Mouse (Mus musculus): ENCODE measurements around the gene Upk1b. TPM values are rescaled to one million over a fixed set of nuclear protein-coding genes. Genes with fewer than 3 reads are reported as not detected.

Upk1b gene
- polyA plus RNA-seq, 1 experiment: not detected

- peaks cover 3% of the 10 kb centered on the region for H3K4me1 ChIP-seq (ENCODE audit: control insufficient read depth, insufficient read depth, low read length)
- no peak overlapping the region for H3K4me3 ChIP-seq (ENCODE audit: insufficient read depth, low read length)
- no peak for TF ChIP-seq POLR2A (IDR thresholded peaks at IDR 0.05; ENCODE audit: borderline replicate concordance, low read depth, low read length)
- TF ChIP-seq CTCF (IDR thresholded peaks at IDR 0.05; ENCODE audit: low read depth, low read length): no peak
- no peak overlapping the region for H3K27ac ChIP-seq (ENCODE audit: insufficient read depth, low read depth, low read length)
Observed at GRCm38 (mm10) chr16:38781946-38782345, 18.2 kb downstream of the Upk1b start.

- H3K27ac ChIP-seq (ENCODE audit: insufficient read depth, low read depth, low read length): no peak overlapping the region
- no peak overlapping the region for H3K4me3 ChIP-seq (ENCODE audit: insufficient read depth, low read length)
- TF ChIP-seq CTCF (IDR thresholded peaks at IDR 0.05; ENCODE audit: low read depth, low read length) (no peak), POLR2A (IDR thresholded peaks at IDR 0.05; ENCODE audit: borderline replicate concordance, low read depth, low read length) (no peak)
- peaks cover 3% of the 10 kb centered on the region for H3K4me1 ChIP-seq (ENCODE audit: control insufficient read depth, insufficient read depth, low read length)
Observed at GRCm38 (mm10) chr16:38780960-38781572, 19.1 kb downstream of the Upk1b start.

- H3K4me3 ChIP-seq (ENCODE audit: insufficient read depth, low read length): no peak overlapping the region
- H3K27ac ChIP-seq (ENCODE audit: insufficient read depth, low read depth, low read length): no peak overlapping the region
- TF ChIP-seq CTCF (IDR thresholded peaks at IDR 0.05; ENCODE audit: low read depth, low read length) (no peak), POLR2A (IDR thresholded peaks at IDR 0.05; ENCODE audit: borderline replicate concordance, low read depth, low read length) (no peak)
- no peaks in the 10 kb centered on the region for H3K4me1 ChIP-seq (ENCODE audit: control insufficient read depth, insufficient read depth, low read length)
Observed at GRCm38 (mm10) chr16:38776342-38776741, 23.8 kb downstream of the Upk1b start.

GRCm38 (mm10) chr16:38774964-38775746, 25.0 kb downstream of the Upk1b start:
- no peak overlapping the region for H3K27ac ChIP-seq (ENCODE audit: insufficient read depth, low read depth, low read length)
- H3K4me3 ChIP-seq (ENCODE audit: insufficient read depth, low read length): no peak overlapping the region
- TF ChIP-seq POLR2A (IDR thresholded peaks at IDR 0.05; ENCODE audit: borderline replicate concordance, low read depth, low read length) (no peak), CTCF (IDR thresholded peaks at IDR 0.05; ENCODE audit: low read depth, low read length) (no peak)

GRCm38 (mm10) chr16:38772906-38773496, 27.1 kb downstream of the Upk1b start:
- Histone ChIP-seq H3K4me3 (ENCODE audit: insufficient read depth, low read length) (no peak overlapping the region), H3K27ac (ENCODE audit: insufficient read depth, low read depth, low read length) (no peak overlapping the region), H3K4me1 (ENCODE audit: control insufficient read depth, insufficient read depth, low read length) (peaks cover 12% of the 10 kb centered on the region)
- TF ChIP-seq CTCF (IDR thresholded peaks at IDR 0.05; ENCODE audit: low read depth, low read length): no peak
- no peak for TF ChIP-seq POLR2A (IDR thresholded peaks at IDR 0.05; ENCODE audit: borderline replicate concordance, low read depth, low read length)

More at GRCm38 (mm10) chr16:38774964-38775746, 25.0 kb downstream of the Upk1b start:
- peaks cover 2% of the 10 kb centered on the region for H3K4me1 ChIP-seq (ENCODE audit: control insufficient read depth, insufficient read depth, low read length)

- H3K4me3 ChIP-seq (ENCODE audit: insufficient read depth, low read length): no peak overlapping the region
- H3K4me1 ChIP-seq (ENCODE audit: control insufficient read depth, insufficient read depth, low read length): peaks cover 12% of the 10 kb centered on the region
- no peak for TF ChIP-seq CTCF (IDR thresholded peaks at IDR 0.05; ENCODE audit: low read depth, low read length)
- no peak for TF ChIP-seq POLR2A (IDR thresholded peaks at IDR 0.05; ENCODE audit: borderline replicate concordance, low read depth, low read length)
- no peak overlapping the region for H3K27ac ChIP-seq (ENCODE audit: insufficient read depth, low read depth, low read length)
Observed at GRCm38 (mm10) chr16:38771145-38771544, 29.0 kb downstream of the Upk1b start.

GRCm38 (mm10) chr16:38769529-38769928, 30.6 kb downstream of the Upk1b start:
- Histone ChIP-seq H3K27ac (ENCODE audit: insufficient read depth, low read depth, low read length) (no peak overlapping the region), H3K4me1 (ENCODE audit: control insufficient read depth, insufficient read depth, low read length) (peaks cover 13% of the 10 kb centered on the region), H3K4me3 (ENCODE audit: insufficient read depth, low read length) (no peak overlapping the region)
- TF ChIP-seq CTCF (IDR thresholded peaks at IDR 0.05; ENCODE audit: low read depth, low read length): no peak
- no peak for TF ChIP-seq POLR2A (IDR thresholded peaks at IDR 0.05; ENCODE audit: borderline replicate concordance, low read depth, low read length)

GRCm38 (mm10) chr16:38768386-38768785, 31.7 kb downstream of the Upk1b start:
- no peak overlapping the region for H3K4me3 ChIP-seq (ENCODE audit: insufficient read depth, low read length)
- no peak overlapping the region for H3K27ac ChIP-seq (ENCODE audit: insufficient read depth, low read depth, low read length)
- TF ChIP-seq CTCF (IDR thresholded peaks at IDR 0.05; ENCODE audit: low read depth, low read length): no peak
- no peak for TF ChIP-seq POLR2A (IDR thresholded peaks at IDR 0.05; ENCODE audit: borderline replicate concordance, low read depth, low read length)
- peaks cover 18% of the 10 kb centered on the region for H3K4me1 ChIP-seq (ENCODE audit: control insufficient read depth, insufficient read depth, low read length)

- H3K4me1 ChIP-seq (ENCODE audit: control insufficient read depth, insufficient read depth, low read length): peaks cover 24% of the 10 kb centered on the region
Observed at GRCm38 (mm10) chr16:38767761-38768160, 32.4 kb downstream of the Upk1b start.

GRCm38 (mm10) chr16:38766671-38767070, 33.5 kb downstream of the Upk1b start:
- H3K4me3 ChIP-seq (ENCODE audit: insufficient read depth, low read length): no peak overlapping the region
- peaks cover 35% of the 10 kb centered on the region for H3K4me1 ChIP-seq (ENCODE audit: control insufficient read depth, insufficient read depth, low read length)
- TF ChIP-seq POLR2A (IDR thresholded peaks at IDR 0.05; ENCODE audit: borderline replicate concordance, low read depth, low read length) (no peak), CTCF (IDR thresholded peaks at IDR 0.05; ENCODE audit: low read depth, low read length) (no peak)
- H3K27ac ChIP-seq (ENCODE audit: insufficient read depth, low read depth, low read length): no peak overlapping the region

More at GRCm38 (mm10) chr16:38767761-38768160, 32.4 kb downstream of the Upk1b start:
- H3K4me3 ChIP-seq (ENCODE audit: insufficient read depth, low read length): no peak overlapping the region
- no peak overlapping the region for H3K27ac ChIP-seq (ENCODE audit: insufficient read depth, low read depth, low read length)
- TF ChIP-seq POLR2A (IDR thresholded peaks at IDR 0.05; ENCODE audit: borderline replicate concordance, low read depth, low read length) (no peak), CTCF (IDR thresholded peaks at IDR 0.05; ENCODE audit: low read depth, low read length) (no peak)
